Mouse (Mus musculus) thymus, adult 2 months (tissue): ENCODE measurements around the gene Celf3. TPM values are rescaled to one million over a fixed set of nuclear protein-coding genes. Genes with fewer than 3 reads are reported as not detected.

Source experiments
- DNase-seq: peaks from one replicate; pipeline ENCODE4 v3.0.0; 2021
- H3K27ac ChIP-seq: fragments of 200-500 bp; 2 replicates; pipeline ENCODE4 v1.5.1; 2012; ENCODE audit warnings: low read length, control low read depth; ENCODE audit not compliant: control insufficient read depth, insufficient read depth
- H3K27me3 ChIP-seq: fragments of 200-500 bp; 2 replicates; pipeline ENCODE4 v1.6.1; 2012; ENCODE audit warnings: mild to moderate bottlenecking, low read length, moderate library complexity, mixed read lengths; ENCODE audit not compliant: control insufficient read depth, insufficient read depth
- H3K36me3 ChIP-seq: fragments of 200-500 bp; 2 replicates; pipeline ENCODE4 v1.6.1; 2012; ENCODE audit warnings: mild to moderate bottlenecking, low read length, moderate library complexity; ENCODE audit not compliant: control insufficient read depth, insufficient read depth
- H3K4me1 ChIP-seq: fragments of 200-500 bp; replicated peaks from 2 replicates; pipeline ENCODE4 v1.6.1; 2012; ENCODE audit warnings: low read length; ENCODE audit not compliant: control insufficient read depth, insufficient read depth
- H3K4me3 ChIP-seq: fragments of 200-500 bp; 2 replicates; pipeline ENCODE4 v1.5.1; 2012; ENCODE audit warnings: mild to moderate bottlenecking, low read length, control low read depth, moderate library complexity; ENCODE audit not compliant: control insufficient read depth, insufficient read depth
- CTCF ChIP-seq: fragments of 200-500 bp; IDR thresholded peaks from 2 replicates; pipeline ENCODE4 v1.5.1; 2012; ENCODE audit warnings: mild to moderate bottlenecking, control low read depth, low read length, moderate library complexity, borderline replicate concordance; ENCODE audit not compliant: control insufficient read depth, poor library complexity, insufficient read depth; ENCODE audit errors: extremely low read depth
- POLR2A ChIP-seq: fragments of 200-500 bp; IDR thresholded peaks from 2 replicates; pipeline ENCODE4 v1.6.1; 2012; ENCODE audit warnings: mild to moderate bottlenecking, low read length, control low read depth, moderate library complexity; ENCODE audit not compliant: control insufficient read depth, poor library complexity, insufficient read depth; ENCODE audit errors: extremely low read depth
- WGBS: fragments of 180-500 bp; shearing (Covaris S2); methylation state at CpG from one replicate; pipeline ENCODE4 v1.1.7; 2018; 5-methylcytosine and 5-hydroxymethylcytosine counted together
- polyA plus RNA-seq: library from polyadenylated mRNA; depleted of rRNA; stranded (reverse); fragments of >200 nt; gene quantifications from 2 replicates; pipeline ENCODE4 v1.2.3, GENCODE M21; 2012

Celf3 gene
- polyA plus RNA-seq, 1 experiment = 3.0 TPM

- no peak for TF ChIP-seq CTCF
- no peak for TF ChIP-seq POLR2A
- Histone ChIP-seq H3K27ac (peak overlapping the region; percentile 31; the same call in 1 of the 2 replicates), H3K4me3 (no peak overlapping the region), H3K4me1 (no peaks in the 10 kb centered on the region), H3K27me3 (no peaks in the 10 kb centered on the region; the same call in 1 of the 2 replicates), H3K36me3 (no peaks in the 10 kb centered on the region)
- whole genome bisulfite sequencing = 41% methylated on average over 28 of the region's 28 CpGs
- DNase-seq = no peak
These were observed 5.5 kb upstream of the Celf3 start for GRCm38 (mm10) chr3:94472447-94473114.

GRCm38 (mm10) chr3:94473115-94473505 is 5.0 kb upstream of the Celf3 start:
- TF ChIP-seq POLR2A (no peak), CTCF (no peak)
- Histone ChIP-seq H3K4me3 (no peak overlapping the region), H3K36me3 (no peaks in the 10 kb centered on the region), H3K27me3 (no peaks in the 10 kb centered on the region; the same call in 1 of the 2 replicates), H3K4me1 (no peaks in the 10 kb centered on the region), H3K27ac (peak overlapping the region; percentile 31; the same call in 1 of the 2 replicates)
- 72% methylated on average over 10 of the region's 10 CpGs for WGBS
- DNase-seq = no peak

- DNase-seq = no peak
- H3K27me3 ChIP-seq = peaks cover 5% of the 10 kb centered on the region; the same call in 1 of the 2 replicates
- no peaks in the 10 kb centered on the region for H3K36me3 ChIP-seq
- H3K27ac ChIP-seq = no peak overlapping the region
- H3K4me1 ChIP-seq = no peaks in the 10 kb centered on the region
- H3K4me3 ChIP-seq = no peak overlapping the region
- 78% methylated on average over 5 of the region's 5 CpGs for WGBS
- no peak for TF ChIP-seq POLR2A
- no peak for TF ChIP-seq CTCF
These were observed 4.4 kb upstream of the Celf3 start for GRCm38 (mm10) chr3:94473567-94474232.

GRCm38 (mm10) chr3:94476301-94477035 is 1.6 kb upstream of the Celf3 start:
- peaks cover 11% of the 10 kb centered on the region; the same call in 1 of the 2 replicates for H3K27me3 ChIP-seq
- no peaks in the 10 kb centered on the region for H3K36me3 ChIP-seq
- no peak overlapping the region for H3K27ac ChIP-seq
- WGBS = 65% methylated on average over 8 of the region's 8 CpGs
- TF ChIP-seq POLR2A = no peak
- no peak for TF ChIP-seq CTCF
- no peak for DNase-seq
- H3K4me1 ChIP-seq = no peaks in the 10 kb centered on the region
- H3K4me3 ChIP-seq = no peak overlapping the region

- DNase-seq = no peak
- no peaks in the 10 kb centered on the region for H3K36me3 ChIP-seq
- no peak for TF ChIP-seq POLR2A
- whole genome bisulfite sequencing = 67% methylated on average over 4 of the region's 4 CpGs
- no peaks in the 10 kb centered on the region for H3K4me1 ChIP-seq
- peaks cover 11% of the 10 kb centered on the region; the same call in 1 of the 2 replicates for H3K27me3 ChIP-seq
- H3K4me3 ChIP-seq = no peak overlapping the region
- no peak overlapping the region for H3K27ac ChIP-seq
These were observed 651 bp upstream of the Celf3 start for GRCm38 (mm10) chr3:94477444-94477843.

- Histone ChIP-seq H3K27me3 (peaks cover 11% of the 10 kb centered on the region; the same call in 1 of the 2 replicates), H3K27ac (no peak overlapping the region), H3K4me3 (no peak overlapping the region), H3K36me3 (no peaks in the 10 kb centered on the region), H3K4me1 (no peaks in the 10 kb centered on the region)
- DNase-seq = no peak
- 25% methylated on average over 9 of the region's 9 CpGs for WGBS
- TF ChIP-seq CTCF (no peak), POLR2A (no peak)
These were observed 585 bp downstream of the Celf3 start for GRCm38 (mm10) chr3:94478591-94479169.
